Mouse (Mus musculus) midbrain, embryonic 10.5 days (tissue): ENCODE measurements at regions not wholly inside any gene's neighbourhood (a gene's known extent, or its start where the extent isn't known, plus 50 kb on each side); places are given as distances from the start of the nearest gene placed in this dataset.

ENCODE experiments used
- DNase-seq: peaks from one replicate; pipeline ENCODE4 v3.0.0-alpha.2; 2017; ENCODE audit warnings: low spot score
- H3K27ac ChIP-seq: fragments of 300-500 bp; sonication (generic); replicated peaks from 2 replicates; pipeline ENCODE4 v1.5.1; 2016; ENCODE audit warnings: mild to moderate bottlenecking
- H3K27me3 ChIP-seq: fragments of 300-500 bp; sonication (generic); 2 replicates; pipeline ENCODE4 v1.6.1; 2016; ENCODE audit warnings: low read depth, mild to moderate bottlenecking; ENCODE audit not compliant: poor library complexity, severe bottlenecking
- H3K36me3 ChIP-seq: fragments of 300-500 bp; sonication (generic); 2 replicates; pipeline ENCODE4 v1.6.1; 2016; ENCODE audit warnings: mild to moderate bottlenecking, moderate library complexity
- H3K4me1 ChIP-seq: fragments of 300-500 bp; sonication (generic); 2 replicates; pipeline ENCODE4 v1.6.1; 2016
- H3K4me3 ChIP-seq: fragments of 300-500 bp; sonication (generic); 2 replicates; pipeline ENCODE4 v1.5.1; 2016; ENCODE audit warnings: mild to moderate bottlenecking, moderate library complexity
- H3K9me3 ChIP-seq: fragments of 300-500 bp; sonication (generic); replicated peaks from 2 replicates; pipeline ENCODE4 v1.6.1; 2016; ENCODE audit warnings: mild to moderate bottlenecking
- WGBS: fragments of 180-500 bp; shearing (Covaris S2); methylation state at CpG from one replicate; pipeline ENCODE4 v1.1.7; 2016; 5-methylcytosine and 5-hydroxymethylcytosine counted together

- Histone ChIP-seq H3K9me3 (no peaks in the 10 kb centered on the region), H3K4me1 (no peaks in the 10 kb centered on the region), H3K4me3 (no peak overlapping the region), H3K27ac (no peak overlapping the region), H3K27me3 (no peaks in the 10 kb centered on the region), H3K36me3 (no peaks in the 10 kb centered on the region)
- 70% methylated on average over 2 of the region's 2 CpGs for WGBS
- no peak for DNase-seq
Measured at GRCm38 (mm10) chr14:120679072-120679471, 200.8 kb downstream of the Rap2a start.

DNA sequence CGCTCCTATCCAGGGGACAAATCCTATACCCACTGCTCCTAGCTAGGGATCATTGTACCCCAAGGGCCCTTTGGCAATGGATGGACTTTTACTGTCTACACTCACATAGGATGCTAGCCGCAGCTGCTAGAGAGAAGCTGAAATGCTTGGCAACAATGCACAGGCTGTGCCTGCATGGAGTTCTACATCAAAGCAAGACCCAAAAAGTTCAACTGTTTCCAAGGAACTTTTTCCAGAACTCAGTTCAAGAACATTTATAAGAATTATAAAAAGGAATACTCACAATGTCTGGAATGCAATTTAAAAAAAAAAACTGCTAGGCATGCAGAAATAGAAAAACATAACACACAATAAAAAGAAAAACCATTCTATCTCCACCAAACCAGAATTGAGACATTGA is 202.0 kb downstream of the Rap2a start:
- Histone ChIP-seq H3K36me3 (no peaks in the 10 kb centered on the region), H3K27me3 (no peaks in the 10 kb centered on the region), H3K27ac (no peak overlapping the region), H3K4me1 (no peaks in the 10 kb centered on the region), H3K4me3 (no peak overlapping the region), H3K9me3 (no peaks in the 10 kb centered on the region)
- WGBS: 87% methylated on average over 2 of the region's 2 CpGs
- DNase-seq: no peak

DNA sequence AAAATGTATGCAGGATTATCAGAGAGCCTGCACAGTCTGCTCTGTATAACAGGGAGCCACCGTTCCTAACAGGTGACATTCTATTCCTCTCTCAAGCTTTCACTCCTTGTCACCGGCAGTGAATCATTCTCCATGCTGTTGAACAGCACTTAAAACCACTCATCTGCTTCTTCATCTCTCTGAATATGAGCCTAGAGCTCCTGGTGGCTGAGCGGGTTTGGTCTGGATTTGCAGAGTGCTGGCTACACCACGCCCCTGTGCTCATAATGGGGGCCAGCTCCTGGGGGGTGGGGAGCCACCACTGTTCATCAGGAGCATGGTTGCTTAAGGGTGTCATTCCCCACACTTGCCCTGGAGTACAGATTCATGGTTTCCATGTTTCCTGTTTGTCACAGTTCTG is 207.0 kb downstream of the Rap2a start:
- DNase-seq: no peak
- H3K4me3 ChIP-seq: no peak overlapping the region
- H3K27me3 ChIP-seq: no peaks in the 10 kb centered on the region
- no peaks in the 10 kb centered on the region for H3K4me1 ChIP-seq
- no peak overlapping the region for H3K27ac ChIP-seq
- WGBS: 83% methylated on average over 4 of the region's 4 CpGs
- H3K36me3 ChIP-seq: no peaks in the 10 kb centered on the region
- no peaks in the 10 kb centered on the region for H3K9me3 ChIP-seq

GRCm38 (mm10) chr14:120685877-120686276 is 207.6 kb downstream of the Rap2a start:
- no peak overlapping the region for H3K27ac ChIP-seq
- no peaks in the 10 kb centered on the region for H3K9me3 ChIP-seq
- no peak for DNase-seq
- WGBS: 94% methylated on average over 7 of the region's 7 CpGs
- H3K27me3 ChIP-seq: no peaks in the 10 kb centered on the region
- no peak overlapping the region for H3K4me3 ChIP-seq
- H3K36me3 ChIP-seq: no peaks in the 10 kb centered on the region
- no peaks in the 10 kb centered on the region for H3K4me1 ChIP-seq

DNA sequence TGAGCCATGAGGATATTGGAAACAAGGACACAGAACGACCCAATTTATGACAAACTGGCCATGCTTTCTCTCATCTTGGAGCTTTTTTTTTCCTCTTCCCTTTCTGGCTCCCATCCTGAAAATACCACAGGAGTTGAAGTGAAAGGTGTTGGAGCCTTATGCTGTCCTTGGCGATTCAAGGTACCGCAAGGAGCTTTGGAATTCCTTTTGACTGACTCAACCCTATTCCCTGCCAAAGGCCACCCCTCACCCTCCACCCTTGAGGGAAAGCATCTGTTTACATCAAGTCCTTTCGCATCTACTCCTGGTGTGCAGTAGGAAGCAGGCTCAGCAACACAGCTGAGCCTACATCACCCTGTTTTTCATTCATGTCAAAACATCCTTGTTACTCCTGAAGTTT is 208.5 kb downstream of the Rap2a start:
- Histone ChIP-seq H3K27me3 (no peaks in the 10 kb centered on the region), H3K4me3 (no peak overlapping the region), H3K36me3 (no peaks in the 10 kb centered on the region), H3K9me3 (no peaks in the 10 kb centered on the region), H3K4me1 (no peaks in the 10 kb centered on the region), H3K27ac (no peak overlapping the region)
- DNase-seq: no peak
- WGBS: 86% methylated on average over 4 of the region's 4 CpGs

GRCm38 (mm10) chr14:120699378-120699777 is 211.6 kb upstream of the Ipo5 start:
- H3K9me3 ChIP-seq: no peaks in the 10 kb centered on the region
- H3K36me3 ChIP-seq: no peaks in the 10 kb centered on the region
- H3K4me1 ChIP-seq: no peaks in the 10 kb centered on the region; the same call in 1 of the 2 replicates
- H3K4me3 ChIP-seq: no peak overlapping the region
- no peak for DNase-seq
- H3K27me3 ChIP-seq: no peaks in the 10 kb centered on the region
- H3K27ac ChIP-seq: no peak overlapping the region
- WGBS: 90% methylated on average over 4 of the region's 4 CpGs

DNA sequence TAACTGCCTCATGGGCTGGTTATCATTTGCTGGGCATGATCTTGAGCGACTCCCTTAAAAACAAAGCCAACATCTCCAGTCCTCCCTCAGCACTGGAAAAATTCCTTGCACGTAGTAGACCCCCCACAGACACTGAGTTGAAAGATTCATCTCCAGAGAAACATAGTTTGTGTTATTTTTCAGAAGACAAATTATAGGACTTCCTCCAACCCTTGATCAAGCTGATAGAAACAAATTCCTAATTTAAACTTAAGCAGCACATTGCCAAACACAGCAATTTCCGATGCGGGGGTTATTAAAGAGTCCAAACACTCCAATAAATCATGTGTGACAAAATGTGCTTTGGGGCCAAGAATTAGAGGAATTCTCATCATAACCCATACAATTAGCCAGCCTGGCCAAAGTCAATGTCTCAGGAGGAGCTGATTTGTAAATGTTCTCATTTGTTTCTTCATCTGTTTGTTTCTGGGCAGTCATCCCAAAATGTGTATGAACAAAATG is 205.7 kb upstream of the Ipo5 start:
- no peak for DNase-seq
- no peaks in the 10 kb centered on the region for H3K36me3 ChIP-seq
- no peak overlapping the region for H3K27ac ChIP-seq
- 87% methylated on average over 4 of the region's 4 CpGs for WGBS
- H3K4me1 ChIP-seq: peaks cover 8% of the 10 kb centered on the region
- H3K27me3 ChIP-seq: no peaks in the 10 kb centered on the region
- no peaks in the 10 kb centered on the region for H3K9me3 ChIP-seq
- H3K4me3 ChIP-seq: no peak overlapping the region

DNA sequence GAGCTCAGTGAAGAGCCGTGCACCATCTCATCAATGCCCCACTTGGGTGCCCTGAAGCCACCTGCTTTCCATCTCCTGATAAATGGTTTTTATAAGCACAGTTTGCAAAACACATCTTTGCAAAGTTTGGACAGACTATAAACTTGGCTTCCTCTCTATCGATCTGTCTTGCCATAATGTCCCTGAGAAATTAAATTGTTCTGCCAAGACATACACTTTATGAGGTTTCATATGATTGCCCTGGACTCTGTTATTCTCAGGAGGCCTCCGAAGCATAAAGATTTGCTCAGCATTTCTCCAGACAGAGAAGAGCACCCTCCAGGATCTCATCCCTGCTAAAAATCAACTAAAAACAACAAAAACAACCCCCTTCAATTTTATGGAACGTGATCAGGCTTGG is 200.2 kb upstream of the Ipo5 start:
- no peak overlapping the region for H3K27ac ChIP-seq
- H3K36me3 ChIP-seq: no peaks in the 10 kb centered on the region
- H3K27me3 ChIP-seq: no peaks in the 10 kb centered on the region
- peaks cover 8% of the 10 kb centered on the region for H3K4me1 ChIP-seq
- H3K4me3 ChIP-seq: no peak overlapping the region
- DNase-seq: no peak
- 88% methylated on average over 4 of the region's 4 CpGs for WGBS
- no peaks in the 10 kb centered on the region for H3K9me3 ChIP-seq

DNA sequence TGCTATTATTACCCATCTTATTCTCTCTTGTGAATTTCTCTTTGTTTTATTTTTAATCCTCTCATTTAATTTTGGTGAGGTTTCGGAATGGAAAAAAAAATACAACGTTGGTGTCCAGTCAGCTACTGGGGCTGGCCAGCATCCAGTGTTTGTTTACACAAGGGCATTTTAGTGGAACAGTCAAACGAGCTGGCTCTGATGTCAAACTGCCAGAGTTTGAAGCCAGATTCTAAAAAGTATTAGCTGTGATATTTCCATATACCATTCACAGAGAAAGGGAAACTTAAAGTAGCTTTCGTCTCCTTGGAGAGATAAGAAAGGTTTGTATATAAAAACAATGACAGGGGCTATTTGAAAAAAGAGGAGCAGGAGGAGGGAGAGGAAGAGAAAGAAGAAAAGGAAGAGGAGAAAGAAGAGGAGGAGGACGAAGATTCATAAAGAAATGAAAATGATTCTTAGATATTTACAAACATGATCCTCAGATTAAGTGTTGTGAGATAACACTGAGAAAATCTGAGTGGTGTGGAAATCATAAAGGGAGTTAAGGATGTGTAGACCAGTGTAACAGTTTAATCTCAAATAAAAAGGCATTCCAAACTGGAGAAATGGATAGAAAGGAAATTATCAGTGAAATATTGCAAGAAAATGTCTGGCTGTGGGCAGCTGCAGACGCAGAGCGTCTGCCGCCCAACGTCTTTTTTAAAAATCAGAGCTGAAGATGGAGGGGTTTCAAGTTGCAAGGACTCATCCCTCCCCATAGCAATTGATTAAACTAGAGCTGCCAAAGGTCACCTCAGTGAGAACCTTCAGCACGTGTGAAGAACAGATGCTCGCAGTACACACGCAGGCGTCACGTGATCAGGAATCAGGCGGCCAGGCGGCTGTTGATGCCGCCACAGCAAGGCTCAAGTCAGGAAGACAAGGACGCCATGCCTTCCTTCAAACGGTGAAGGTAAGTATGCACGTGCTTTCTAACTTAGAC is 190.3 kb upstream of the Ipo5 start:
- WGBS: 76% methylated on average over 20 of the region's 20 CpGs

GRCm38 (mm10) chr14:120721593-120722461 is 189.2 kb upstream of the Ipo5 start:
- no peak for DNase-seq
- H3K4me3 ChIP-seq: no peak overlapping the region
- no peak overlapping the region for H3K27ac ChIP-seq
- no peaks in the 10 kb centered on the region for H3K9me3 ChIP-seq
- H3K36me3 ChIP-seq: no peaks in the 10 kb centered on the region
- H3K4me1 ChIP-seq: no peaks in the 10 kb centered on the region
- H3K27me3 ChIP-seq: no peaks in the 10 kb centered on the region
- WGBS: 82% methylated on average over 6 of the region's 6 CpGs

More for the DNA sequence above, 190.3 kb upstream of the Ipo5 start:
- H3K9me3 ChIP-seq: no peaks in the 10 kb centered on the region
- H3K36me3 ChIP-seq: no peaks in the 10 kb centered on the region
- H3K4me1 ChIP-seq: no peaks in the 10 kb centered on the region
- H3K4me3 ChIP-seq: no peak overlapping the region
- no peaks in the 10 kb centered on the region for H3K27me3 ChIP-seq
- DNase-seq: no peak
- no peak overlapping the region for H3K27ac ChIP-seq

GRCm38 (mm10) chr14:120722546-120723112 is 188.4 kb upstream of the Ipo5 start:
- WGBS: 74% methylated on average over 6 of the region's 6 CpGs
- DNase-seq: no peak
- no peaks in the 10 kb centered on the region for H3K27me3 ChIP-seq
- no peaks in the 10 kb centered on the region for H3K36me3 ChIP-seq
- H3K4me1 ChIP-seq: no peaks in the 10 kb centered on the region
- no peak overlapping the region for H3K27ac ChIP-seq
- no peaks in the 10 kb centered on the region for H3K9me3 ChIP-seq
- no peak overlapping the region for H3K4me3 ChIP-seq

DNA sequence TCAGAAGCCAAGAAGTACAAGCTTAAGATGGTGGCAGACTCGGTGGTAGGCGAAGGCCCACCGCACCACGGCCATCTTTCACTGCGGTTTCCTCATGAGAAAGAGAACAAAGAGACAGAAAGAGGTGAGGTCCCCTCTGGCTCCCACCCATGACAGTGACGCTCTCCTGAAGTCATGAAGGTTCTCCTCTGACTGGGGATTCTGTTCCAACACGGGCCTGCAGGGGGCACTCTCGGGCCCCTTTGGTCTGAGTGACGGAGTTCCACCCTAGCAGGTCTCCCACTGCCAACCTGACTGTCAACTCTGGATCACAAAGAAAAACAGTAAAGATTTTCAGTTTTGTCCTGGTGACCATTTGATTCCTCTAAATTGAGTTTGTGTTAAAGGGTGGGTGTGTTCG is 182.9 kb upstream of the Ipo5 start:
- H3K4me3 ChIP-seq: no peak overlapping the region
- 88% methylated on average over 10 of the region's 10 CpGs for WGBS
- no peak overlapping the region for H3K27ac ChIP-seq
- H3K4me1 ChIP-seq: peaks cover 21% of the 10 kb centered on the region
- H3K36me3 ChIP-seq: no peaks in the 10 kb centered on the region
- H3K27me3 ChIP-seq: no peaks in the 10 kb centered on the region
- H3K9me3 ChIP-seq: no peaks in the 10 kb centered on the region
- DNase-seq: no peak
